Mouse (Mus musculus) 3T3-L1 (cell line): ENCODE data around the gene Ccdc115.
"Not testable (repeated sequence)": the region's sequence is repeated elsewhere in the genome, so short reads cannot be mapped to it uniquely, and the experiment has no call there.

Source experiments
- DNase-seq: peaks from one replicate; pipeline ENCODE4 v3.0.0-alpha.2; 2015; ENCODE audit warnings: low read depth, low spot score

Gene Ccdc115

GRCm38 (mm10) chr1:34438381-34439051 lies 956 bp downstream of the Ccdc115 start:
- DNase-seq: peak; percentile 25

GRCm38 (mm10) chr1:34437366-34437765 lies 2.1 kb downstream of the Ccdc115 start:
- DNase-seq: not testable (repeated sequence)

DNA sequence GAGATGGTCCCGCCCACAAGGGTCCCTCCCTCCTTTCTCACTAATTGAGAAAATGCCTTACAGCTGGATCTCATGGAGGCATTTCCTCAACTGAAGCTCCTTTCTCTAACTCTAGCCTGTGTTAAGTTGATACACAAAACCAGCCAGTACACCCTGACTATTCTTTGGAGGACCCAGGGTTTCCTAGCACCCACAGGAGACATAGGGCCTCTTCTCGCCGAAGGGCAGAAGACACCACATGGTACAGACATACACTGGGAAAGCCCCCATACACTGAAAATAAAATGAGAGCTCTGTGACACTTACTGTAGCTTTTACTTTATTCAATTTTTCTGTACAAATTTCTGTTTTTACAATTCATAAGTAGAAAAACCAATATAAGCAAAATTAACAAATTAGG lies 3.1 kb downstream of the Ccdc115 start:
- DNase-seq: no peak

GRCm38 (mm10) chr1:34435371-34436120 lies 3.9 kb downstream of the Ccdc115 start:
- peak; percentile 54 for DNase-seq

DNA sequence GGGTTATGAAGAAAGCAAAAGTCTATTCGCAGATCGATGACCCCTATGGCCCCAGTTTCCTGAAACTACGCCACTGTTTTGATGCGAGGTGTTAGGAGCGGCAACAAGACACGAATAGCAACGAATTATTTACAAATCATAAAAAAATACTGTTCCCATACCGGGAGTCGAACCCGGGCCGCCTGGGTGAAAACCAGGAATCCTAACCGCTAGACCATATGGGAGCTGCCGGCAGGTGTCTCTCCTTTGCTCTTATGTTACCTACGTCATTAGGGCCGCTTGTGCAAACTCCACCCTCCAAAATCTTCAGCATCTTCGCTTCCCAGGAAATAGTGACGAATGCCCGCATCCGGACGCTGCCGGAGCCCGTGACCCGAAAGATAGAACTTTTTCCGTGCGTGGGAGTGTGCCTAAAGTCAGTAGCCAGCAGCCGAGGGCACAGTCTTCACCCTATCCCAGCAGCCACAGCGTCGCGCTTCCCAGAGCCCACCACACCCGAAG lies 4.8 kb downstream of the Ccdc115 start:
- DNase-seq: peak; percentile 97

GRCm38 (mm10) chr1:34433891-34434521 lies 5.5 kb downstream of the Ccdc115 start:
- DNase-seq: peak; percentile 21

DNA sequence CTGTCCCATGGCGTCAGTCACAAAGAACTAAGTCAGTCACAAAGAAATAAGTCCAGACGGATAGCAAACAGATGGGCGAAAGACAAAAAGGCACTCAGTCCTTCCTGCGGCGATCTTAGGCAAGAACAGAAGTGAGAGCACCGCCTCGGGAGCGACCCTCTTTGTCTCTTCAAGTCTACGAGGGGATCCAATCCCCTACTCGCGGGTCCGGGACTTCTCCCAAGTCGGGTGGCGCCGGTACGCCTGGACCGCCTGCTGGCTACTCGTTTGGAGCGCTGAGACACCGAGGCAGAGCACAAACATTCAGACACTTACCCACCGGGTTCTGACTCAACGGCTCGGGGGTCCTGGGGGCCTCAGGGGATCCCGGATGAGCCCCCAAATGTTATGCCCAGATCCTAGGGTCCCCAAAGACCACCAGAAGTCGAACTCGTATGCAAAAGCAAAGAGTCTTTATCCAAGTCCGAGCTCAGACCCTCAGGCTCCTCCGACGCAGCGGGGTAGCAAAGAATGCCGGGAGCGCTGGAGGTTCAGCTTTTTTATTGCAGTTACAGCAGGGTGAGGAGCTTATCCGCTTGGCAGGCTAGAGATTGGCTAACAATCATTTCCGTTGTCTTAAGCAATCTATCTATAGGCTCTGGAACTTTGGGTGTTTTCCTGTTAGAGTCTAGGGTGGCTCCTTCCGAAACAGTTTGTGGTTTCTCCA lies 6.5 kb downstream of the Ccdc115 start:
- DNase-seq: peak; percentile 62

- DNase-seq: no peak
These were observed 7.1 kb downstream of the Ccdc115 start for GRCm38 (mm10) chr1:34432411-34432775.

GRCm38 (mm10) chr1:34431431-34431830 lies 8.0 kb downstream of the Ccdc115 start:
- DNase-seq: no peak

GRCm38 (mm10) chr1:34430981-34431380 lies 8.5 kb downstream of the Ccdc115 start:
- DNase-seq: no peak

DNA sequence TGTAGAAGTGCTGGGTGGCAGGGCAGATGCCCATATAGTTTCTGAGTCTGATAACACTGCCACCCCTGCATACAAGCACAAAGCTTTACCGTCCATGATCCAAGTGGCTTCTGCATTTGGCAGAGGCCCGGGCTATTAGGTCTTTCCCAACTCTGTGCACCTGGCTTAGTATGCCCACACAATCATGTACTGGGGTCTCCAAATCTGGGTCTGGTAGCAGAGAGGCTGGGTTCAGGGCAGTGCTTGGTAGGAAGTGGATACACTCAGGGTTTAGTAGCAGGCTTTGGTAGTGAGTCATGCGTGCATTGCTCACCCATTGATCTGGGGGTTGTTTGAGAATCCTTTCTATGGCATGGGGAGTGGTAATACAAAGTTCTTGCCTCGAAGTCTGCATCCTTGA lies 10.2 kb downstream of the Ccdc115 start:
- peak; percentile 24 for DNase-seq

GRCm38 (mm10) chr1:34428466-34428865 lies 11.0 kb downstream of the Ccdc115 start:
- no peak for DNase-seq

- peak; percentile 60 for DNase-seq
These were observed 40.1 kb downstream of the Ccdc115 start for GRCm38 (mm10) chr1:34399182-34399953.

GRCm38 (mm10) chr1:34396321-34396720 lies 43.2 kb downstream of the Ccdc115 start:
- DNase-seq: peak; percentile 12

- DNase-seq: no peak
These were observed 50.1 kb downstream of the Ccdc115 start for GRCm38 (mm10) chr1:34389234-34389891.

DNA sequence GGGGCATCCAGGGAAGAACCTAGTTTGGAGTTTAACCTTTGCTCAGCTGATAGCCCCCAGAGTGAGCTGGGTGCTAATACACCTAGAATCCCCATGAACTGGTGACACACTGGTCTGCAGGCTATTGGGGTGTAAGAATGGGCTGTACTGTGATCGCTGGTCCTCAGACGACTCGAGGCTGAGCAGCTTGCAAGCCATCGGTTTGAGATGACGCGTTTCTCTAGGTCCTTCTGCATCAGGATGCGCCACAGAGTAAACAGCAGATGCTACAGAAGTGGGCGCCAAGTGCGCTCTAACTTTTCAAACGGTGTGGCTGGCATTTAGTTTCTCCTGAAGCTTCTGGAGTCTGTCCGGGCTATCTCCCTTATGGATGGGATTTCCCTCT lies 50.6 kb downstream of the Ccdc115 start:
- DNase-seq: no peak

- no peak for DNase-seq
These were observed 51.8 kb downstream of the Ccdc115 start for GRCm38 (mm10) chr1:34387346-34388327.
